Comparison of ENCODE assay signal across 17 mouse cellular contexts in the genomic region with DNA sequence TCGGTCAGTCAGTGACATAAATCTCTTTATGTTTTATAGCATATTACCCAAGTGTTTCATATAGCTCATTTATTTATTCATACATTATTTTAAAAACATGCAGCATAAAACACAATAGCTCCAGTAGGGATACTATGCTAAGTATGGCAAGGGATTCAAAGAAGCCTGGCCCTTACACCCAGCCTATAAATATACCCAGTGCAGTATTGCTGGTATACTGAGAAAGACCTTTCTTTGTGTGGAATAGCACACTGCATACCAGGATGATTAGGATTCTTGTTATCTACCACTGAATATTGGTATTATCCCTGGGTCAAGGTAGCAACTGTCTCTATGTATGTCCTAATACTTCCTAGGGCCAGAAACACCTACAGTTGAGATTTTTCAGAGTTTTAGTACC.
"Had no signal": no experiment of that assay in that cellular context is flagged by ENCODE, and none has a peak within 500 bp of the region (broad histone marks: within the 10 kb centered on the region; RNA-seq: fewer than 3 reads in every experiment).

No protein-coding gene starts in this region.

- H3K27ac ChIP-seq: liver, embryonic 13.5 days; liver, embryonic 15.5 days; lung, embryonic 15.5 days; macrophage; midbrain, embryonic 12.5 days had no signal

- H3K4me1 ChIP-seq: liver, embryonic 13.5 days; liver, embryonic 15.5 days; lung, embryonic 15.5 days; megakaryocyte, embryonic 14.5 days; midbrain, embryonic 12.5 days had no signal

- H3K9ac ChIP-seq: liver, embryonic 13.5 days; liver, embryonic 15.5 days; liver, postnatal 0 days; lung, embryonic 15.5 days; midbrain, embryonic 12.5 days had no signal

- H3K9me3 ChIP-seq: liver, embryonic 13.5 days; liver, embryonic 15.5 days; lung, embryonic 15.5 days; megakaryocyte, embryonic 14.5 days; midbrain, embryonic 12.5 days had no signal

- H3K4me2 ChIP-seq: liver, embryonic 11.5 days; liver, embryonic 13.5 days; liver, embryonic 15.5 days; lung, embryonic 15.5 days; midbrain, embryonic 12.5 days had no signal

- DNase-seq: liver, embryonic 13.5 days; liver, postnatal 0 days; lung, adult 2 months; lung, postnatal 14 days; lung, postnatal 36 days; midbrain, embryonic 14.5 days; right cerebral cortex, postnatal 14 days; thymus, adult 18-20 months; thymus, postnatal 14 days; thymus, postnatal 36 days had no signal

- ATAC-seq: liver, postnatal 0 days; lung, postnatal 0 days had no signal

- H3K4me3 ChIP-seq: liver, embryonic 13.5 days; liver, embryonic 15.5 days; lung, embryonic 15.5 days; megakaryocyte, embryonic 14.5 days; midbrain, embryonic 12.5 days had no signal

- H3K27me3 ChIP-seq: liver, embryonic 13.5 days; liver, embryonic 15.5 days; lung, embryonic 15.5 days; megakaryocyte, embryonic 14.5 days; midbrain, embryonic 12.5 days had no signal

- H3K36me3 ChIP-seq: liver, embryonic 13.5 days; liver, embryonic 15.5 days; lung, embryonic 15.5 days; midbrain, embryonic 12.5 days had no signal
